Mouse (Mus musculus) kidney, postnatal 4 days (tissue): ENCODE measurements around the gene Masp1.

ENCODE experiments used
- DNase-seq, 2 experiments: peaks; one replicate each; pipeline ENCODE4 v3.0.0; 2021; ENCODE audit warnings: mixed read lengths in 2 of 2

Masp1 gene

GRCm38 (mm10) chr16:23511166-23511935, 9.3 kb downstream of the Masp1 start:
- DNase-seq: no peak

GRCm38 (mm10) chr16:23505904-23506687, 14.5 kb downstream of the Masp1 start:
- peak in 1 of 2 experiments; percentile 27 for DNase-seq

- no peak for DNase-seq
These were observed 16.3 kb downstream of the Masp1 start for GRCm38 (mm10) chr16:23504320-23504744.

GRCm38 (mm10) chr16:23503351-23503750, 17.3 kb downstream of the Masp1 start:
- no peak for DNase-seq

- no peak for DNase-seq
These were observed 18.1 kb downstream of the Masp1 start for GRCm38 (mm10) chr16:23502478-23502877.

GRCm38 (mm10) chr16:23501288-23501687, 19.3 kb downstream of the Masp1 start:
- no peak for DNase-seq

GRCm38 (mm10) chr16:23500558-23500957, 20.1 kb downstream of the Masp1 start:
- DNase-seq: no peak

- DNase-seq: peak in 1 of 2 experiments; percentile 9
These were observed 21.9 kb downstream of the Masp1 start for GRCm38 (mm10) chr16:23498691-23499131.

- DNase-seq: no peak
These were observed 22.7 kb downstream of the Masp1 start for GRCm38 (mm10) chr16:23497881-23498280.

- DNase-seq: peak in 1 of 2 experiments; percentile 21
These were observed 23.2 kb downstream of the Masp1 start for GRCm38 (mm10) chr16:23497440-23497839.

- DNase-seq: no peak
These were observed 24.2 kb downstream of the Masp1 start for GRCm38 (mm10) chr16:23496245-23496924.

- no peak for DNase-seq
These were observed 27.8 kb downstream of the Masp1 start for GRCm38 (mm10) chr16:23492783-23493182.

GRCm38 (mm10) chr16:23483292-23483691, 37.3 kb downstream of the Masp1 start:
- DNase-seq: no peak

- no peak for DNase-seq
These were observed 37.8 kb downstream of the Masp1 start for GRCm38 (mm10) chr16:23482846-23483245.

- no peak for DNase-seq
These were observed 38.4 kb downstream of the Masp1 start for GRCm38 (mm10) chr16:23482218-23482617.

GRCm38 (mm10) chr16:23479872-23480603, 40.6 kb downstream of the Masp1 start:
- DNase-seq: no peak

- DNase-seq: no peak
These were observed 44.0 kb downstream of the Masp1 start for GRCm38 (mm10) chr16:23476598-23476997.

- DNase-seq: no peak
These were observed 45.0 kb downstream of the Masp1 start for GRCm38 (mm10) chr16:23475651-23476050.

- DNase-seq: no peak
These were observed 48.6 kb downstream of the Masp1 start for GRCm38 (mm10) chr16:23472046-23472445.

GRCm38 (mm10) chr16:23471551-23471950, 49.1 kb downstream of the Masp1 start:
- DNase-seq: no peak

- DNase-seq: no peak
These were observed 56.8 kb downstream of the Masp1 start for GRCm38 (mm10) chr16:23463671-23464347.
